Comparison of ENCODE assay signal across 25 mouse cellular contexts in the genomic region with DNA sequence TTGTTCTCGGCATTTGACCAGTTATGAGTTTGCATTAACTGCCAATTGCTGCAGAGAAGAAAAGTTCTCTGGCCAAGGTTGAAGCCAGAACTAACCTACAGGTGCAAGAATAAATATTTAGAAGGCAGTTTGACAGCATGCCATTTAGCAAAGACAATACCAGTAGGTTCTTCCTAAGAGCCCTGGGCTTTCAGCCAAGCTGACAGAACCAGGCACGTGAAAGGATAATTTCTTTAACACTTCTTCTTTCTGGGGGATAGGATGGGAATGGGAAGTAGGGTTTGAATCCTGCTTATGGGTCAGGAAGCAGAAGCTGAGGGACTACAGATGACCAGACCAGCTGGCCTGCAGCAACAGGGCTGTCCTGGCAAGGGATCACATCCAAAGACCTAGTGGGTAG.
"Had no signal": no experiment of that assay in that cellular context is flagged by ENCODE, and none has a peak within 500 bp of the region (broad histone marks: within the 10 kb centered on the region; RNA-seq: fewer than 3 reads in every experiment).

No protein-coding gene starts in this region.

- H3K27ac ChIP-seq: heart, adult 2 months; heart, embryonic 15.5 days; hindbrain, embryonic 13.5 days; hindbrain, embryonic 15.5 days; hindbrain, postnatal 0 days; kidney, embryonic 15.5 days; kidney, postnatal 0 days; limb, embryonic 13.5 days; limb, embryonic 15.5 days; liver, embryonic 12.5 days; liver, embryonic 14.5 days had no signal

- DNase-seq: gastrocnemius, postnatal 14 days; gastrocnemius, postnatal 36 days; heart, adult 2 months; heart, postnatal 14 days; heart, postnatal 36 days; kidney, adult 11 months; kidney, adult 2 months; kidney, adult 9 months; kidney, postnatal 14 days; kidney, postnatal 36 days; layer of hippocampus, adult 9-11 months; layer of hippocampus, postnatal 36 days; left cerebral cortex, postnatal 4 days had no signal

- H3K9me3 ChIP-seq: heart, embryonic 15.5 days; hindbrain, embryonic 15.5 days; kidney, embryonic 15.5 days had no signal

- H3K4me2 ChIP-seq: heart, embryonic 11.5 days; heart, embryonic 15.5 days; hindbrain, embryonic 13.5 days; hindbrain, embryonic 15.5 days; kidney, embryonic 15.5 days; limb, embryonic 13.5 days; limb, embryonic 15.5 days; liver, embryonic 12.5 days had no signal

- H3K4me3 ChIP-seq: heart, adult 2 months; heart, embryonic 15.5 days; hindbrain, embryonic 13.5 days; hindbrain, embryonic 15.5 days; kidney, embryonic 15.5 days; limb, embryonic 13.5 days; limb, embryonic 15.5 days; liver, embryonic 12.5 days had no signal

- ATAC-seq: hindbrain, postnatal 0 days; intestine, embryonic 16.5 days; liver, embryonic 12.5 days had no signal

- H3K36me3 ChIP-seq: heart, embryonic 15.5 days; hindbrain, embryonic 13.5 days; hindbrain, embryonic 15.5 days; kidney, embryonic 15.5 days; limb, embryonic 15.5 days; liver, embryonic 12.5 days had no signal

- H3K9ac ChIP-seq: heart, embryonic 15.5 days; hindbrain, embryonic 13.5 days; hindbrain, embryonic 15.5 days; kidney, embryonic 15.5 days; limb, embryonic 13.5 days; limb, embryonic 15.5 days; liver, embryonic 12.5 days; liver, embryonic 14.5 days had no signal

- H3K27me3 ChIP-seq: limb, embryonic 15.5 days; liver, embryonic 12.5 days had no signal

- H3K4me1 ChIP-seq: liver, embryonic 12.5 days had no signal
